Mouse (Mus musculus) urinary bladder, adult 2 months (tissue): ENCODE data around the gene Oas3. TPM values are rescaled to one million over a fixed set of nuclear protein-coding genes. Genes with fewer than 3 reads are reported as not detected.

ENCODE experiments used
- polyA plus RNA-seq: library from polyadenylated mRNA; depleted of rRNA; stranded (reverse); fragments of >200 nt; gene quantifications from 2 replicates; pipeline ENCODE4 v1.2.3, GENCODE M21; 2012; rRNA removed

Oas3 gene
- polyA plus RNA-seq, 1 experiment: 0.32 TPM

Other genes starting within 250 kb of the Oas3 start
- gene Tpcn1, start 189.0 kb downstream of the Oas3 start, polyA plus RNA-seq: 38.6 and 55.0 TPM in 2 replicates
- 1.6 and 1.8 TPM in 2 replicates for gene Iqcd, start 188.6 kb downstream of the Oas3 start, polyA plus RNA-seq
- 11.0 and 12.9 TPM in 2 replicates for gene Rita1, start 165.1 kb downstream of the Oas3 start, polyA plus RNA-seq
- 25.7 and 26.2 TPM in 2 replicates for gene Ddx54, start 164.9 kb downstream of the Oas3 start, polyA plus RNA-seq
- not detected in 2 replicates for gene Cfap73, start 143.4 kb downstream of the Oas3 start, polyA plus RNA-seq
- 0.81 and 1.3 TPM in 2 replicates for gene Rasal1, start 128.8 kb downstream of the Oas3 start, polyA plus RNA-seq
- gene Dtx1, start 65.7 kb downstream of the Oas3 start, polyA plus RNA-seq: 6.6 and 12.5 TPM in 2 replicates
- 8.3 and 9.0 TPM in 2 replicates for gene Oas2, start 27.8 kb downstream of the Oas3 start, polyA plus RNA-seq
- gene Oas1e, start 17.9 kb upstream of the Oas3 start, polyA plus RNA-seq: 0.06 and 0.07 TPM in 2 replicates
- gene Oas1c, start 34.9 kb upstream of the Oas3 start, polyA plus RNA-seq: 4.7 and 5.1 TPM in 2 replicates
- gene Oas1f, start 69.7 kb upstream of the Oas3 start, polyA plus RNA-seq: 0.15 and 0.16 TPM in 2 replicates
- gene Oas1h, start 83.8 kb upstream of the Oas3 start, polyA plus RNA-seq: not detected in 2 replicates
- gene Oas1g, start 110.0 kb upstream of the Oas3 start, polyA plus RNA-seq: 2.4 and 3.1 TPM in 2 replicates
- gene Oas1a, start 129.9 kb upstream of the Oas3 start, polyA plus RNA-seq: 5.3 and 5.7 TPM in 2 replicates
- not detected in 2 replicates for gene Oas1d, start 136.9 kb upstream of the Oas3 start, polyA plus RNA-seq
- gene Rph3a, start 232.4 kb upstream of the Oas3 start, polyA plus RNA-seq: 0.01 and 0.03 TPM in 2 replicates